ENCODE assay signal across 7 mouse cellular contexts in the genomic region with DNA sequence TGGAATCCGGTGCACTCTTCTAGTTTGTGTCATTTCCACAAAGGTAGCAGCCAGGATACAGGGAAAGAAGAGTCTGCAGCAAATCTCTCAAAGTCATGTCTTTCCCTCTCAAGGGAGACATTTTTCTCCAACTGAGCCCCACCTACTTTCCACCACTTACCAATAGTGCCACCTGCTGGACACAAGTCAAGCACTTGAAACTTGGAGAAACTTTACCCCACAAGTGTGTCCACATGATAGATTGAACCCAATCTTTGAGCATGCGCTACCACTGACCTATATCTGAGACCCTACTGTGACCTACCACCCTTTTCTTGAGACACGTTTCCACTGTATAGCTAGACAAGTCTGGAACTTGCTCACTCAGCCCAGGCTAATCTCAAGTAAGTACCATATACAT. TPM values are rescaled to one million over a fixed set of nuclear protein-coding genes. Genes with fewer than 3 reads are reported as not detected.
A peak's percentile ranks its signal among the peaks of the same experiment; 100 is the strongest.
DNase-seq lines count a peak whose midpoint lies in the region; ATAC-seq and TF ChIP-seq lines count a peak whose summit lies in the region.

No protein-coding gene starts in this region.

- no peaks in the 10 kb centered on the region for H3K4me1 ChIP-seq in lung, embryonic 14.5 days (ENCODE audit: insufficient read depth)
- H3K4me1 ChIP-seq in forebrain, embryonic 13.5 days: peaks cover 9% of the 10 kb centered on the region

- no peaks in the 10 kb centered on the region for H3K27me3 ChIP-seq in lung, embryonic 14.5 days (ENCODE audit: insufficient read depth, low read length)
- H3K27me3 ChIP-seq in forebrain, embryonic 13.5 days: no peaks in the 10 kb centered on the region

- peak; percentile 73 for TF ChIP-seq CTCF in layer of hippocampus, adult 2 months (conservative IDR thresholded peaks at IDR 0.05)
- peak; percentile 52 for TF ChIP-seq CTCF in lung, embryonic 14.5 days (IDR thresholded peaks at IDR 0.05; ENCODE audit: low read depth)

- H3K4me2 ChIP-seq in lung, embryonic 14.5 days: no peak overlapping the region
- no peak overlapping the region for H3K4me2 ChIP-seq in forebrain, embryonic 13.5 days

- H3K27ac ChIP-seq in layer of hippocampus, adult 2 months: no peak overlapping the region
- H3K27ac ChIP-seq in lung, embryonic 14.5 days (ENCODE audit: low read depth): no peak overlapping the region
- H3K27ac ChIP-seq in forebrain, embryonic 13.5 days: no peak overlapping the region

- no peak overlapping the region for H3K4me3 ChIP-seq in layer of hippocampus, adult 2 months
- no peak overlapping the region for H3K4me3 ChIP-seq in lung, embryonic 14.5 days (ENCODE audit: low read depth, low read length)
- no peak overlapping the region for H3K4me3 ChIP-seq in forebrain, embryonic 13.5 days

- DNase-seq in layer of hippocampus, adult 2 months (ENCODE audit: low spot score in 2 of 2): no peak
- no peak for DNase-seq in layer of hippocampus, adult 8-10 months (ENCODE audit: low spot score in 2 of 2)
- peak; percentile 36 for DNase-seq in MEL-GATA-1-ER (ENCODE audit: extremely low read depth, low read depth)
- peak; percentile 65 for DNase-seq in c-Kit-positive CD71-positive TER-119-negative erythroid progenitor cells, embryonic 14.5 days (ENCODE audit: low read depth)
- peak; percentile 58 for DNase-seq in lung, embryonic 14.5 days
- DNase-seq in thymus, postnatal 10 days (ENCODE audit: low spot score in 2 of 2): peak; percentile 11 to 59

- 36% methylated on average over 3 of the region's 3 CpGs for WGBS in lung, embryonic 14.5 days
- WGBS in forebrain, embryonic 13.5 days: 49% methylated on average over 3 of the region's 3 CpGs

- peaks cover 33% of the 10 kb centered on the region for H3K36me3 ChIP-seq in lung, embryonic 14.5 days (ENCODE audit: insufficient read depth)
- peaks cover 41% of the 10 kb centered on the region for H3K36me3 ChIP-seq in forebrain, embryonic 13.5 days (ENCODE audit: poor library complexity, severe bottlenecking)

- H3K9ac ChIP-seq in lung, embryonic 14.5 days: no peak overlapping the region
- H3K9ac ChIP-seq in forebrain, embryonic 13.5 days: no peak overlapping the region

- no peak for ATAC-seq in lung, embryonic 14.5 days (ENCODE audit: insufficient read depth)
- no peak for ATAC-seq in forebrain, embryonic 13.5 days

- no peaks in the 10 kb centered on the region for H3K9me3 ChIP-seq in lung, embryonic 14.5 days (ENCODE audit: low read depth, low read length)
- no peaks in the 10 kb centered on the region for H3K9me3 ChIP-seq in forebrain, embryonic 13.5 days (replicated peaks)

RNA-seq across cellular contexts. Expression of a gene that starts 1.9 kb away (rescaled TPM):
- 10 to 100 TPM; 24.5 to 26.8 TPM for total RNA-seq in layer of hippocampus, adult 2 months (2021)
- total RNA-seq in layer of hippocampus, adult 8-10 months (2022): 10 to 100 TPM; 22.8 to 28.3 (median 24.4) TPM
- 53.7 and 54.1 TPM in 2 replicates for polyA plus RNA-seq in lung, embryonic 14.5 days (2014; fragmentation: Nextera tagmentation; extraction: Ambion mirVana)
- polyA plus RNA-seq in forebrain, embryonic 13.5 days (2015; fragmentation: Nextera tagmentation; extraction: Ambion mirVana): 85.6 and 90.0 TPM in 2 replicates

RNA-seq across cellular contexts. Expression of a gene that starts 28.9 kb away (rescaled TPM):
- 10 to 100 TPM; 85.7 to 92.9 TPM for total RNA-seq in layer of hippocampus, adult 2 months (2021)
- total RNA-seq in layer of hippocampus, adult 8-10 months (2022): 10 to 100 TPM; 81.8 to 91.5 (median 88.2) TPM
- polyA plus RNA-seq in lung, embryonic 14.5 days (2014; fragmentation: Nextera tagmentation; extraction: Ambion mirVana): 229 and 231 TPM in 2 replicates
- 222 and 242 TPM in 2 replicates for polyA plus RNA-seq in forebrain, embryonic 13.5 days (2015; fragmentation: Nextera tagmentation; extraction: Ambion mirVana)

RNA-seq across cellular contexts. Expression of a gene that starts 31.8 kb away (rescaled TPM):
- total RNA-seq in layer of hippocampus, adult 2 months (2021): 100 to 1,000 TPM; 773 TPM
- 100 to 1,000 TPM; 765 to 848 (median 808) TPM for total RNA-seq in layer of hippocampus, adult 8-10 months (2022)
- polyA plus RNA-seq in lung, embryonic 14.5 days (2014; fragmentation: Nextera tagmentation; extraction: Ambion mirVana): 260 and 268 TPM in 2 replicates
- polyA plus RNA-seq in forebrain, embryonic 13.5 days (2015; fragmentation: Nextera tagmentation; extraction: Ambion mirVana): 216 and 230 TPM in 2 replicates

RNA-seq across cellular contexts. Expression of a gene that starts 52.5 kb away (rescaled TPM):
- not detected for total RNA-seq in layer of hippocampus, adult 2 months (2021)
- total RNA-seq in layer of hippocampus, adult 8-10 months (2022): not detected
- 0.88 TPM in 1 of 2 replicates, not detected in the other for polyA plus RNA-seq in lung, embryonic 14.5 days (2014; fragmentation: Nextera tagmentation; extraction: Ambion mirVana)
- polyA plus RNA-seq in forebrain, embryonic 13.5 days (2015; fragmentation: Nextera tagmentation; extraction: Ambion mirVana): not detected in 2 replicates

Comparison
In these comparisons a context has a peak if more than half of its experiments do, and no peak if none do; other contexts are left out.
1. DNase-seq: peak in MEL-GATA-1-ER (single experiment), c-Kit-positive CD71-positive TER-119-negative erythroid progenitor cells, embryonic 14.5 days (single experiment), lung, embryonic 14.5 days (single experiment) and thymus, postnatal 10 days (2 of 2); none in layer of hippocampus, adult 2 months (0 of 2) and layer of hippocampus, adult 8-10 months (0 of 2).